Mouse (Mus musculus) megakaryocyte, adult 5-6 weeks (primary cell): Measurements from ENCODE around the gene Fkbp14. TPM values are rescaled to one million over a fixed set of nuclear protein-coding genes. Genes with fewer than 3 reads are reported as not detected.

Experiments used
- ATAC-seq: 2 replicates; pipeline ENCODE4 v1.8.0; 2016; ENCODE audit warnings: mild to moderate bottlenecking, inconsistent platforms; ENCODE audit not compliant: poor library complexity, severe bottlenecking
- total RNA-seq, 2 experiments: library from RNA; stranded (forward) in 1 of 2; stranded (reverse) in 1 of 2; fragments of 153-499, 151-499 nt in 1 of 2; fragments of 221-1000, 200-1000 nt in 1 of 2; gene quantifications; 2 replicates each; pipeline versions ENCODE4 v1.2.3 to v1.2.4; 2015 to 2017

Fkbp14 gene
- total RNA-seq, 2 experiments from 2014 or later: not detected

DNA sequence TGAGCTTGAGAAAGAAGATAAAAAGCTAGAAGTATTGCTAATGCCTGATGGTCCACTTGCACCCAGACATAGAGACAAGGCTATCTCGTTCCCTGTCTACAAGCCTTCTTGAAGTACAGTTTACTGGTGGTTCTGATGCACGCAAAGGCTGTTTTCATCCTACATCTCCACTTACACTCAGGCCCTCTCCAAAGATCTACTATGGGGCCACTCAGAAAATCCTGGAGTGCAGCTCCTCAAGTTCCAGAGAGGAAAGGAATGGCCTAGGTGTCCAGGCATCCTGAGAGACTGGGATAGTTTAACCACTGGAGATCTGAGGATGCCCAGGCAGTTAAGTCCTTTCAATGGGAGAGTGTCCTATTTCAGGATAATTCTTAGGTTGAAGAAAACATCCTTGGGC, 6.4 kb downstream of the Fkbp14 start:
- ATAC-seq: no peak

DNA sequence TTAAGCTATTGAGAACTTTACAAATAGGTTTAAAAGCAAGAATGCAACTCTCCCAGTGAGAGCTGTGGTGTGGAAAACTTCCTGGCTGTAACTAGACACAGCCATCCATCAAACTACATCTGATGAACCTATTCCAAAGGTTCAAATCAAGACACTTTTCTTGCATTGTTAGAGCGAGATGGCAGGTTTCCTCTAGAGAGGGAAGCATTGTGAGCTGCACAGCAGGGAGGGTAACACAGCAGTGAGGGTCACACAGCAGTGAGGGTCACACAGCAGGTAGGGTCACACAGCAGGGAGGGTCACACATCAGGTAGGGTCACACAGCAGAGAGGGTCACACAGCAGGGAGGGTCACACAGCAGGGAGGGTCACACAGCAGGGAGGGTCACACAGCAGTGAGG, 8.9 kb downstream of the Fkbp14 start:
- no peak for ATAC-seq

DNA sequence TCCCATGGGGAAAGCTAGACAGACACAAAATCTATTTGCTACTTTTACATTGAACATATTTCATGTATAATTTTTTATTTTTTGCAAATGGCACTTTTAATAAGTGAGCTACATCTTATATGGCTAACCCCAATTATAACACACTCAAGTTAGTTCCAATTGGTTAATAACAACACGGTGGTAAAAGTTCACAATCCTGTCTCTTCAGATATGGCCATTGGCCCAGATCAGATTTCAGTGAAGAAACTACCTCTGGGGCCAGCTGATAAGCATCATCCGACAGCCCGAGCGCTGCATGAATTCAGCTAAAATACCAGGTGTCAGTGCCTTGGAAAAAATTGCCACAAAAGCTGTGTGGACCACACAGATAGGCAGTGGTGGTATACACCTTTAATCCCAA, 9.4 kb downstream of the Fkbp14 start:
- ATAC-seq: no peak

- ATAC-seq: no peak
These were observed 10.2 kb downstream of the Fkbp14 start for GRCm38 (mm10) chr6:54586911-54587310.

DNA sequence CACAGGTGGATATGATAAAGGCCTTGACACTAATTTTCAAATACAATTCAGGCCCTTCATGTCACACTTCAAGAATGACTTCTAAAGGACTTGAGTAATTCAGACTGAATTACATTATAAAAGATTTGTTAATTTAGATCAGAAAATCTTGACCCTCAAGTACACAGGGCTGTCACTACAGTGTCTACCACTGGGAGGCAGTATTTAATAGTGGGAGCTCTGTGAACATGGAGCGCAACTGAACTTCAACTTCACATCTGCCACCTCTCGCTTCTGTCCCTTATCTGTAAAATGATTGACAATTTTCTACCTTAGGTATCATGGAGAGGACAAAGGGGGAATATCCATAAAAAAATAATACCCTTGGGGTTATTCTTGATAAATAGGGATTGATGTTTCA, 10.9 kb downstream of the Fkbp14 start:
- ATAC-seq: no peak

DNA sequence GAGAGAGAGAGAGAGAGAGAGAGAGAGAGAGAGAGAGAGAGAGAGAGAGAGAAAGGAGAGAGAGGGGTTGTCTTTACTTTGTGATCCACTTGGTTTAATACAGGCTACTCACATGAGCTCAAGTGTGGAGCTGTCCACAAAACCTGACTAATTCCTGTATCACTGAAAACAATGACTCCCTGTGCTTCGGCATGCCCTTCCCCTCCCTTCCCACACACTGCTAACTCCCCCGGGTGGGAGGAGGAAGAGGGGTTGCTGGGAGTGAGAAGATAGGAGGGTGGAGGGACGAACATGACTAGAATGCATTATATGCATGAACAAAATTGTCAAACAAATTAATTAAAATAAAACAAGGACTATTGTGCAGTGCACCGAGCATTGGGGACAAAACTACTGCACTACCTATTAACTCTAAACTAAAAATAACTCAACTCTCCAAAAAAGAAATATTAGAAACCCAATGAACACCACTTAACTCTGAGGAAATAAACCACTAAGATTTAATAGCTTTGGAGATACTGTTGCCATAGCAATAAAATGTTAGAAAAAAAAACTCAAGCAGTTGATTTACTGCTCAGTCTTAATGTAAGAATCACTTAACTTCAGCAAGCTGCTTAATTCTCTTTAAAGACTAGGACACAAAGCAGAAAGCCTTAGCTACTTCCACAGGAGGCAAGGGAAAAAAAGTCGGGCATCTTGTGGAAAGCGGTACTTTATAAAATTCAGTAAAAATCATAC, 23.7 kb downstream of the Fkbp14 start:
- no peak for ATAC-seq

DNA sequence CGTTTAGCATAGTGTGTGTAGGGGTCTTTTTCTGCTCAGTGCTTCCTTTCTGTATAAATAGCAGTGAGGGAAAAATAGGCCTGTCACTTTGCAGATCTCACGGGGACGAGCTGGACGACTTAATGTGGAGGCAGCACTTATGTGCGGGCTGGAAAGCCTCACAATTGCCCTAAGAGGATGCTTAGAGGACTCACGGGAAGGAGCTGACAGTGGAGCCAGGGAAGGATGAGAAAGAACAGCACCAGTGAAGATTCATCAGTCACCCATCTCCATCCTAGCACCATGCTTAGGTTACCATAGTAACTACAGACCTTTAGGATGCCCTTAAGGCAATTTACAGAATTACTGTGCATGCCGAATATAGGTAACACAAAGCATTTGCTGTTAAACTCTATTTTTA, 27.3 kb downstream of the Fkbp14 start:
- ATAC-seq: no peak

- no peak for ATAC-seq
These were observed 30.6 kb downstream of the Fkbp14 start for GRCm38 (mm10) chr6:54566546-54566919.

- no peak; the same call in 1 of the 2 replicates for ATAC-seq
These were observed 31.2 kb downstream of the Fkbp14 start, which contains the start of gene Scrn1 for GRCm38 (mm10) chr6:54565665-54566545. Gene Scrn1 (minus strand): TSS chr6:54566489.

DNA sequence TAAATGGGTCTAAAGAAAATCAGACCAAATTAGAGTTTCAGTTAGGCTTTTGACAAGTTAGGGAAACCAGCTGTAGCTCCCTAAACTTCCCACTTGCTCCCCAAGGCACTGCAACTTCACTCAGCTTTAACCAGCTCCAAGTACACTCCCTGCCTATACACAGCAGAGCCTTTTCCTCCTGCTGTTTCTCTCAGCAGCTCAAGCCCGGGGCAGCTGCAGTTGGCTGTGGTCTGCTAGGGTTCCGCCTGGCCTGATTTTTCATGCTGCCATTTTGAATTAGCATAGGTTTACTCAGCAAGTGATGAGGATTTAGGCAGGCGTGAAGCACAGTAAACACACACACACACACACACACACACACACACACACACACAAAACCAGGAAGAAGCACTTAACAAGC, 32.1 kb downstream of the Fkbp14 start:
- ATAC-seq: no peak

DNA sequence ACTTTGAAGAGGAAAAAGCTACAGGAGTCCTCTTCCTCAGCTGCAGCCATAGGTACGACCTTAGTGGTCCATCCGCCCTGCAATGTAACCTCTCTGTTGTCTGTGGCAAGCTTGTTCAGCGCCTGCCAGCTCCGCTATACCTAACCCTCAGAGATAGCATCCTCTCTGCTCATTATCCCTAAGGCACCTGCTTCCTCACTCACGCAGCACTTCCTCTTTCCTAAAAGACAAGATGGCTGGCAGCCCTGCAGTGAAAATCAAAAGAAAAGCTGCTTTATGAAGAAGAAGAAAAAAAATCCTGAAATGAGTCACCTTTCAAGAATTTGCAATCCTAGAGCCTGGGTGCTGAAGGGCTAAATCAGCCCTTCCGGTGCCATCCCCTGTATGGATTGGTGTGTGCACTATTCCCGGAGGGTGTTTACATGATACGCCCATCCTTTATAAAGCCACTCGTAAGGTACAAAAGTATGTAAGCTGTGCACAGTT, 32.6 kb downstream of the Fkbp14 start:
- ATAC-seq: no peak

- ATAC-seq: no peak
These were observed 33.5 kb downstream of the Fkbp14 start for GRCm38 (mm10) chr6:54563561-54563960.

DNA sequence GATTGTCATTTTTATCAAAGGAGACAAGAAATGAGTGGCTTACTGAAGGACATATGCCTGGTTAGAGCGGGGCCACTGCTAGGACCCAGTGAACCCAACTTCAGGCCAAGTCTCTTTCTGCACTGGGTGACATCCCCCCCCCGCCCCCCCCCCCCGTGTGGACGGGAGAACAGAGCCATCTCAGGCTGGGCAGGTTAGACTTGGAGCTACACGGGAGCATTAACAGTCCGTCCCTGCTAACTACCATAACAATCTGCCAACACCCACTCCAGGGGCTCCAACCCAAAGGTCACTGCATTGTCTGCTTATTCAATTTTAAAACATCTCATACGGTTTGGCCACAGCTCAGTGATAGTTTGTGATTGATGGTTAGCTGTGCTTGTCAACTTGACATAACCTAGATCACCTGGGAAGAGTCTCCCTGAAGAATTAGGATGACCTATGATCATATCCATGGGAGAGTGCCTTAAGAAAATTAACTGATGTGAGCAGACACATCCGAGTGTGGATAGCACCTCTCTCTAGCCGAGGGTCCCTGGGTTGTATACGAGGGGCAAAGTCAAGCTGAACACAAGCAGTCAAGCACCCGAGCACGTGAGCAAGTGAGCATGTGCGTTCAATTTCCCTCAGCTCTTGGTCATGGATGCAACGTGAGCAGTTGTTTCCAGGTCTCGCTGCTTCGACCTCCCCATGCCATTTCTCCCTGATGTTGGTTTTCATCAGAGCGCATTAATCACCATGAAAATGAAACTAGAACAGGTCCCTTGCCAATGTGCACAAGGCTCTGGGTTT, 34.9 kb downstream of the Fkbp14 start:
- no peak for ATAC-seq

- no peak for ATAC-seq
These were observed 38.6 kb downstream of the Fkbp14 start for GRCm38 (mm10) chr6:54558466-54558865.

GRCm38 (mm10) chr6:54557671-54558070, 39.4 kb downstream of the Fkbp14 start:
- ATAC-seq: no peak

GRCm38 (mm10) chr6:54555816-54556215, 41.3 kb downstream of the Fkbp14 start:
- ATAC-seq: no peak

GRCm38 (mm10) chr6:54554341-54555110, 42.6 kb downstream of the Fkbp14 start:
- ATAC-seq: no peak

GRCm38 (mm10) chr6:54553632-54554031, 43.5 kb downstream of the Fkbp14 start:
- no peak for ATAC-seq

- no peak for ATAC-seq
These were observed 44.2 kb downstream of the Fkbp14 start for GRCm38 (mm10) chr6:54552721-54553413.
